Mouse (Mus musculus) midbrain, embryonic 10.5 days (tissue): ENCODE data around the gene Wdr45. TPM values are rescaled to one million over a fixed set of nuclear protein-coding genes. Genes with fewer than 3 reads are reported as not detected.

ENCODE experiments used
- DNase-seq: peaks from one replicate; pipeline ENCODE4 v3.0.0-alpha.2; 2017; ENCODE audit warnings: low spot score
- H3K27ac ChIP-seq: fragments of 300-500 bp; sonication (generic); replicated peaks from 2 replicates; pipeline ENCODE4 v1.5.1; 2016; ENCODE audit warnings: mild to moderate bottlenecking
- H3K27me3 ChIP-seq: fragments of 300-500 bp; sonication (generic); 2 replicates; pipeline ENCODE4 v1.6.1; 2016; ENCODE audit warnings: low read depth, mild to moderate bottlenecking; ENCODE audit not compliant: poor library complexity, severe bottlenecking
- H3K36me3 ChIP-seq: fragments of 300-500 bp; sonication (generic); 2 replicates; pipeline ENCODE4 v1.6.1; 2016; ENCODE audit warnings: mild to moderate bottlenecking, moderate library complexity
- H3K4me1 ChIP-seq: fragments of 300-500 bp; sonication (generic); 2 replicates; pipeline ENCODE4 v1.6.1; 2016
- H3K4me3 ChIP-seq: fragments of 300-500 bp; sonication (generic); 2 replicates; pipeline ENCODE4 v1.5.1; 2016; ENCODE audit warnings: mild to moderate bottlenecking, moderate library complexity
- H3K9me3 ChIP-seq: fragments of 300-500 bp; sonication (generic); replicated peaks from 2 replicates; pipeline ENCODE4 v1.6.1; 2016; ENCODE audit warnings: mild to moderate bottlenecking
- WGBS: fragments of 180-500 bp; shearing (Covaris S2); methylation state at CpG from one replicate; pipeline ENCODE4 v1.1.7; 2016; 5-methylcytosine and 5-hydroxymethylcytosine counted together
- polyA plus RNA-seq: library from polyadenylated mRNA; unstranded; fragments of >200 nt; fragmentation: Nextera tagmentation; extraction: Ambion mirVana; gene quantifications from 2 replicates; pipeline ENCODE4 v1.2.1, GENCODE M21; 2016

The Wdr45 gene
- polyA plus RNA-seq, 1 experiment from 2014 or later, result 16.7 TPM

- H3K4me1 ChIP-seq, result no peaks in the 10 kb centered on the region
- peak; percentile 51 for DNase-seq
- peaks cover 25% of the 10 kb centered on the region for H3K36me3 ChIP-seq
- no peak overlapping the region for H3K4me3 ChIP-seq
- no peak overlapping the region for H3K27ac ChIP-seq
- WGBS, result 47% methylated on average over 8 of the region's 8 CpGs
- H3K9me3 ChIP-seq, result peaks cover 6% of the 10 kb centered on the region; the same call in 1 of the 2 replicates
- H3K27me3 ChIP-seq, result no peaks in the 10 kb centered on the region
Measured at GRCm38 (mm10) chrX:7776329-7777082, 62.4 kb downstream of the Wdr45 start.

Other genes starting within 250 kb of the Wdr45 start
- 0.21 and 0.51 TPM in 2 replicates for gene Foxp3, start 140.7 kb upstream of the Wdr45 start, polyA plus RNA-seq
- gene Ppp1r3f, start 140.1 kb upstream of the Wdr45 start, polyA plus RNA-seq, result 2.1 and 2.8 TPM in 2 replicates
- gene Ccdc22, start 108.8 kb upstream of the Wdr45 start, polyA plus RNA-seq, result 34.3 and 36.4 TPM in 2 replicates
- gene Cacna1f, start 107.2 kb upstream of the Wdr45 start, polyA plus RNA-seq, result not detected in 2 replicates
- 12.0 and 21.7 TPM in 2 replicates for gene Syp, start 75.9 kb upstream of the Wdr45 start, polyA plus RNA-seq
- gene Prickle3, start 57.1 kb upstream of the Wdr45 start, polyA plus RNA-seq, result 2.8 and 3.4 TPM in 2 replicates
- 41.4 and 42.9 TPM in 2 replicates for gene Plp2, start 42.9 kb upstream of the Wdr45 start, polyA plus RNA-seq
- gene Magix, start 33.1 kb upstream of the Wdr45 start, polyA plus RNA-seq, result 0.10 TPM in 1 of 2 replicates, not detected in the other
- gene Gpkow, start 17.2 kb upstream of the Wdr45 start, polyA plus RNA-seq, result 40.2 and 44.5 TPM in 2 replicates
- gene Gm45208, start 7.9 kb downstream of the Wdr45 start, polyA plus RNA-seq, result 0.36 and 0.50 TPM in 2 replicates
- gene Praf2, start 14.1 kb downstream of the Wdr45 start, polyA plus RNA-seq, result 85.9 and 90.5 TPM in 2 replicates
- gene Ccdc120, start 36.6 kb downstream of the Wdr45 start, polyA plus RNA-seq, result 17.0 and 17.6 TPM in 2 replicates
- 27.9 and 35.8 TPM in 2 replicates for gene Tfe3, start 48.2 kb downstream of the Wdr45 start, polyA plus RNA-seq
- 47.3 and 58.8 TPM in 2 replicates for gene Gripap1, start 75.4 kb downstream of the Wdr45 start, polyA plus RNA-seq
- gene Kcnd1, start 108.0 kb downstream of the Wdr45 start, polyA plus RNA-seq, result 0.59 and 1.1 TPM in 2 replicates
- 40.7 and 45.1 TPM in 2 replicates for gene Otud5, start 127.0 kb downstream of the Wdr45 start, polyA plus RNA-seq
- gene Pim2, start 163.9 kb downstream of the Wdr45 start, polyA plus RNA-seq, result 14.0 and 16.5 TPM in 2 replicates
- 28.3 and 31.4 TPM in 2 replicates for gene Slc35a2, start 169.7 kb downstream of the Wdr45 start, polyA plus RNA-seq
- gene Pqbp1, start 184.9 kb downstream of the Wdr45 start, polyA plus RNA-seq, result 132 and 146 TPM in 2 replicates
- gene Timm17b, start 185.0 kb downstream of the Wdr45 start, polyA plus RNA-seq, result 193 and 203 TPM in 2 replicates
- not detected in 2 replicates for gene Gm10491, start 193.5 kb downstream of the Wdr45 start, polyA plus RNA-seq
- not detected in 2 replicates for gene Gm10490, start 195.2 kb downstream of the Wdr45 start, polyA plus RNA-seq
- 13.3 and 26.7 TPM in 2 replicates for gene Pcsk1n, start 205.5 kb downstream of the Wdr45 start, polyA plus RNA-seq
- 0.19 TPM in 1 of 2 replicates, not detected in the other for gene Eras, start 214.3 kb downstream of the Wdr45 start, polyA plus RNA-seq
- 71.7 and 85.0 TPM in 2 replicates for gene Hdac6, start 233.6 kb downstream of the Wdr45 start, polyA plus RNA-seq